Mouse (Mus musculus) forebrain, embryonic 11.5 days (tissue): ENCODE results near the gene Hook2. TPM values are rescaled to one million over a fixed set of nuclear protein-coding genes. Genes with fewer than 3 reads are reported as not detected.
A peak's percentile ranks its signal among the peaks of the same experiment; 100 is the strongest.

Experiments
- ATAC-seq: fragments of 200-750 bp; cut with Nextera tagmentation; replicated peaks from 2 replicates; pipeline ENCODE4 v1.8.0; 2017; ENCODE audit warnings: moderate TSS enrichment; ENCODE audit not compliant: low FRiP score
- DNase-seq: peaks from one replicate; pipeline ENCODE4 v3.0.0-alpha.2; 2017; ENCODE audit warnings: low spot score
- H3K27ac ChIP-seq: fragments of 300-500 bp; sonication (generic); 2 replicates; pipeline ENCODE4 v1.5.1; 2014; ENCODE audit warnings: low read depth, low read length
- H3K27me3 ChIP-seq: fragments of 300-500 bp; sonication (generic); 2 replicates; pipeline ENCODE4 v1.6.1; 2014; ENCODE audit warnings: mild to moderate bottlenecking, low read length, mixed read lengths; ENCODE audit not compliant: control insufficient read depth, insufficient read depth
- H3K36me3 ChIP-seq: fragments of 300-500 bp; sonication (generic); 2 replicates; pipeline ENCODE4 v1.6.1; 2014; ENCODE audit warnings: mild to moderate bottlenecking, low read length, moderate library complexity, mixed read lengths; ENCODE audit not compliant: control insufficient read depth, insufficient read depth
- H3K4me1 ChIP-seq: fragments of 300-500 bp; sonication (generic); replicated peaks from 2 replicates; pipeline ENCODE4 v1.6.1; 2014; ENCODE audit warnings: low read length, mixed read lengths; ENCODE audit not compliant: control insufficient read depth, insufficient read depth
- H3K4me2 ChIP-seq: fragments of 300-500 bp; sonication (generic); 2 replicates; pipeline ENCODE4 v1.6.1; 2014; ENCODE audit warnings: low read depth, mild to moderate bottlenecking, low read length, moderate library complexity, mixed read lengths; ENCODE audit not compliant: severe bottlenecking
- H3K4me3 ChIP-seq: fragments of 300-500 bp; sonication (generic); 2 replicates; pipeline ENCODE4 v1.5.1; 2014; ENCODE audit warnings: low read depth, low read length
- H3K9ac ChIP-seq: fragments of 300-500 bp; sonication (generic); 2 replicates; pipeline ENCODE4 v1.6.1; 2014; ENCODE audit warnings: low read length
- H3K9me3 ChIP-seq: fragments of 300-500 bp; sonication (generic); 2 replicates; pipeline ENCODE4 v1.6.1; 2016; ENCODE audit warnings: low read length, mixed read lengths; ENCODE audit not compliant: control insufficient read depth
- WGBS: fragments of 180-500 bp; shearing (Covaris S2); extraction: QIAGEN DNeasy Blood & Tissue Kit; methylation state at CpG from one replicate; pipeline ENCODE4 v1.1.7; 2014; 5-methylcytosine and 5-hydroxymethylcytosine counted together
- polyA plus RNA-seq: library from polyadenylated mRNA; unstranded; fragments of >200 nt; fragmentation: Nextera tagmentation; extraction: Ambion mirVana; gene quantifications from 2 replicates; pipeline ENCODE4 v1.2.1, GENCODE M21; 2014

Hook2 gene
- 14.8 and 15.5 TPM in 2 replicates for polyA plus RNA-seq

DNA sequence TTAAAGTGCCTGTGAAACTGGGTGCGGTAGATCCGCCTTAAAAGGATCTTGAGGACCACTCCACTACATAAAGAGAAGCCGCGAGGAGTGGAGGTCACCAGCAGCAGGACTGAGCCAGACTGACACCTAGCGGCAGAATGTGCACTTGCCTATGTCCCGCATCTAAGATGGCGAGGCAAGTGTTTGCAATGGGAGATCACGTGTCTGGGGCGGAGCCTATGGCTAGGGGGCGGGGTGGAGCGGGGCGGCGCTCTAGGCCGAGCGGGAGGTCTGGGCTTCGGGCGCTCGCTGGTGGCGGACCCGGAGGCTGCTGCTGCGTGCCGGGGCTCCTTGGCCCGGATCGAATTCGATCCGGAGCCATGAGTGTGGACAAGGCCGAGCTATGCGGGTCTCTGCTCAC is at the start of gene Hook2:
Gene Hook2, plus strand, starts transcription at position 255 of the 400 bp plus-strand sequence.
- peak within 1 kb of the TSS; percentile 91 for H3K4me2 ChIP-seq
- peak within 1 kb of the TSS; percentile 58 for H3K9ac ChIP-seq
- peaks cover 7% of the 10 kb centered on the region; the same call in 1 of the 2 replicates for H3K27me3 ChIP-seq
- H3K27ac ChIP-seq, result peak within 1 kb of the TSS; percentile 2; the same call in 1 of the 2 replicates
- H3K4me1 ChIP-seq, result peaks cover 13% of the 10 kb centered on the region
- WGBS, result 0% methylated on average over 28 of the region's 28 CpGs
- H3K36me3 ChIP-seq, result no peaks in the 10 kb centered on the region
- no peaks in the 10 kb centered on the region for H3K9me3 ChIP-seq
- DNase-seq, result peak; percentile 98
- H3K4me3 ChIP-seq, result peak within 1 kb of the TSS; percentile 45
- peak; percentile 90 for ATAC-seq

DNA sequence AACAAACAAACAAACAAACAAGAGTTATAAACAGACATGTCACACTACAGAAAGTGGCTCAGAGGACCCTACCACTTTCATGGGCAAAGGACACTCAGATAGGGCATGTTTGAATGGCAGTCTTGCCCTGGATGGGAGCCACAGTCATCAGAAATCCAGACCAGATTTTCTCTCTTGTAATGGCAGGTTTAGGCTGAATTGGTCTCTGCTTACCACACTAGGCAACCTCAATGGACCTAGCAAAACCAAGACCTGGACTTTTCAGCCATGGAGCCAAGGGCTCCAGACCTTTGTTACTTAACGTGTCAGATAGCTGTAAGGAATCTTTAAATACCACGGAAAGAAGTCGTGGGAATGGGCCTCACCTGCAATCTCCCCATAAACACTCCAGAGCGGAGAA is 46.7 kb upstream of the Hook2 start:
- peaks cover 18% of the 10 kb centered on the region for H3K4me1 ChIP-seq
- peaks cover 34% of the 10 kb centered on the region for H3K27me3 ChIP-seq

DNA sequence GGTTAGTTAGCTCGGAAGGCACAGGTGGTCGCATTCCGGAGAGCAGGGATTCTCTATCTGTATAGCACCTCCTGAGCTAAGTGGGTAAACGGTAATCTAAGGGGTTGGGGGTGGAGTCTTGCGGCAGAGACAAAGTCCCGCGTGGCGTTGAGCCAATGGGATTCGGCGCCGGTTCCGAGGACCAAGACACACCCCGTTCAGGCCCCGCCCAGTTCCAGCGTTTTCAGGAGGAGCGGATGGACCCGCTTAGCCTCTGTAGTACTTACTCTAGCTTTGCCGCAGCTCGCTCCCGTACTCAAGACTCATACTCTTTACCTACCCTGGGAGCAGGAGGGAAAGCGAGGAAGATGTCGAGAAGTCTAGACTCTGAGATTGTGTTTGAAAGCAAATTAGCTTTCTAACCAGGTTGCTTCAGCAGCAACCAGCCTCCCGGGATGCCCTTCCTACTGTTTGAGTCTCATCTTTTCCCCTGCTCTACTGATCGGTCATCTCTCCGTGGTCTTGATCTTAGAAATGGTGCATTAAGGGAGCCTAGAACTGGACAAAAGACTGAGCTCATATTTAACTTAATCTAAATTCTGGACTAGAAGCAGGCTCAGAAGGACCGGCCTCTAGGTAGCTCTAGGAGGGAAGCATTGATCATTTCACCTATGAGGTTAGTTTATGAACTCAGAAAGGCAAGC is 45.8 kb upstream of the Hook2 start:
- Histone ChIP-seq H3K4me3 (peak overlapping the region; percentile 17; the same call in 1 of the 2 replicates), H3K4me2 (peak overlapping the region; percentile 86), H3K9me3 (no peaks in the 10 kb centered on the region), H3K27me3 (peaks cover 34% of the 10 kb centered on the region), H3K27ac (no peak overlapping the region), H3K9ac (no peak overlapping the region), H3K4me1 (peaks cover 18% of the 10 kb centered on the region), H3K36me3 (no peaks in the 10 kb centered on the region)
- WGBS, result 2% methylated on average over 26 of the region's 26 CpGs
- DNase-seq (peak; percentile 88), ATAC-seq (peak; percentile 77)

More for the DNA sequence above, 46.7 kb upstream of the Hook2 start:
- no peak overlapping the region for H3K4me3 ChIP-seq
- WGBS, result 13% methylated on average over 4 of the region's 4 CpGs
- no peaks in the 10 kb centered on the region for H3K36me3 ChIP-seq
- no peak overlapping the region for H3K27ac ChIP-seq
- no peaks in the 10 kb centered on the region for H3K9me3 ChIP-seq
- no peak for ATAC-seq
- no peak for DNase-seq
- H3K9ac ChIP-seq, result no peak overlapping the region
- no peak overlapping the region for H3K4me2 ChIP-seq

DNA sequence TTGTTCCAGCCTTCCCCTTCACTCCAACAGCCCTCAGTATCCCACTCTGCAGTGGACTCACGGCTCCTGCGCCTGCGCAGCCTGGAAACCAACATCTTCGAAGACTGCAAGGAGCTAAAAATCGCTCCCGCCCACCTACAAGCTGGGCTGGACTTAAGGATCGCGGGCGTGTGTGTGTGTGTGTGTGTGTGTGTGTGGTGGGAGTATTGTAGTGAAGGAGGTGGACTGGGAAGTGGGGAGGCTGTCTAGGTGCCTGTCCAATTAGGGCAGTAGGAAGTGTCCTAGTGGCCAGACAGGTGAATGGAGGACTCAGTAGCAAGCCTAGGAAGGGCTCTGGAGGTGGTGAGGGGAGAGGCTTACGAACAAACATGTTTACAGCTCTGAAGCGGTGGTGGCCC is 45.2 kb upstream of the Hook2 start:
- 3% methylated on average over 11 of the region's 11 CpGs for WGBS
- Histone ChIP-seq H3K9ac (no peak overlapping the region), H3K4me3 (peak overlapping the region; percentile 57; the same call in 1 of the 2 replicates), H3K27me3 (peaks cover 39% of the 10 kb centered on the region), H3K9me3 (no peaks in the 10 kb centered on the region), H3K27ac (no peak overlapping the region), H3K36me3 (no peaks in the 10 kb centered on the region), H3K4me1 (peaks cover 18% of the 10 kb centered on the region), H3K4me2 (peak overlapping the region; percentile 86)
- DNase-seq, result no peak
- ATAC-seq, result peak; percentile 45

DNA sequence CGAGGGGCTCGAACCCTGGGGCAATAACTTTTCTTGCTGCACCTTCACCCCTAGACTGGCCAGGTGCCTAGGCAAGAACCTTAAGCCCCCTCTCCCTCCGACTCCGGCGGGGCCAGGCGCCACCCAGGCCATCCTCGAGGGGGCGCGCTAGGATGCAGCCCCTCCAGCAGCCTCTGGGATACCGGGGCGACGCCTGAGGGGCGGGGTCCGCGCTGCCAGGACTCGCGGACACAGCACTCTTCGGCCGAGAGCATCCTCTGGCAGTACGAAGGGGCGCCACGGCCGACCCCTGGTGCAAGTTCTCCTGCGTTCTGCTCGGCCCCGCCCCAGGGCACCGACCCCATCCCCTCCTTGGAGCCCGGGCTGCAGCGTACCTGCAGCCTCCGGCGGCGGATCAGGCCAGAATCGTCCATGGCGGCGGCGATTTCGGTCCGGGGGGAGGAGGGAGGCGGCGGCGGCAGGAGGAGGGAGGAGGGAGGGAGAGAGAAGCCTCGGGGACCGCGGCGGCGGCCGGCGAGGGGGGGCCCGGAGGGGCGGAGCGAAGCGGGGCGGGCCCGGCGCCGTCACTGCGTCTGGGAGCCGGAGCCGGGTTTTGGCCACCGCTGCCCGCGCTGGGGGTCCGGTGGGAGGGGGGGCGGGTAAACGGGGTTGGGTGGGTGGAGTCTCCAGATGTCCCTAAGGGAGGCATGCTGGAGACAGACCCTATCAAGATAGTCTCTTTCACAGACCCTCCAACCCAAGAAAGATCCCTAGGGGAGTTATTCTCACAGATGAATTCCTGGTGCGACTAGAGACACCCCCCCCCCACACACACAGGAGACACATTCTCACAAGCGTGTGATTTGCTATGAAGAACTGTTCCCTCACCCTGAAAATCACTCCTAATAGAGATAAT is 44.5 kb upstream of the Hook2 start:
- peak overlapping the region; percentile 57 for H3K4me3 ChIP-seq
- no peaks in the 10 kb centered on the region for H3K9me3 ChIP-seq
- ATAC-seq (peak; percentile 63), DNase-seq (peak; percentile 86)
- no peak overlapping the region for H3K27ac ChIP-seq
- peaks cover 39% of the 10 kb centered on the region for H3K27me3 ChIP-seq
- H3K4me1 ChIP-seq, result peaks cover 18% of the 10 kb centered on the region
- H3K4me2 ChIP-seq, result peak overlapping the region; percentile 86
- no peaks in the 10 kb centered on the region for H3K36me3 ChIP-seq
- peak overlapping the region; percentile 57 for H3K9ac ChIP-seq
- under 1% methylated on average over 34 of the region's 67 CpGs for WGBS

DNA sequence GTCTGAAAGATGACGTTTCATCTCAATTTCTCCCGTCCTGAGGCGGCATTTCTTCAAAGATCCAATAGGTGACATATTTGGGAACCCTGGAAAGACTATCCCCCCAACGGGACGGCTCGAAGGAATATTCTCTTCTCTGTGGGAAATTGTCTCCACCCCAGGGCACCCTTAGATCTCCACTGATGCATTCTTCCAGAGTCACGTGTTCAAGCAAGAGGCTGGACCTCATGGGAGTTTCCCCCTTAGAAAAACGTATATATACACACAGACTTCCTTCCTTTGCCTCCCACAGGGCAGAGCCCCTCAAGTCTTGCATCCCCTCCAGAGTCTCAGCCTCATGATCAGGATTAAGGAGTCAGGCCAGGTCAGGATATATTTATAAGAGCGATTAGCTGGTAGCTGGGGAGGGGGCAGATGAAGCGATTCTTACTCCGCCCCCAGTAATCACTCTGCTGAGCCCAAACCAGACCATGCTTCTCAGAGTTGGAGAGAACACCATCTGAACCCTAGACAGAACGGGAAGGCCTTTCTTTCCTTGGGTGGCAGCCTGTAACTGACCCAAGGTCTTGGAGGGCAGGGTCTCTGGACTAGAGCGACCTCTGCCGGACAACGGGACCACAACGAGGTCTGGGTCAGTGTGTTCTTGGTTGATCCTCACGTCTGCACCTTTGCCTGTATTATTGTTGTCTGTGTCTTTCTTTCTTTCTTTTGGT is 43.7 kb upstream of the Hook2 start, which contains the start of gene Rtbdn:
Gene Rtbdn, plus strand, starts transcription at position 464 of the 713 bp plus-strand sequence.
- 7% methylated on average over 17 of the region's 17 CpGs for WGBS
- no peak within 1 kb of the TSS for H3K27ac ChIP-seq
- peak within 1 kb of the TSS; percentile 57 for H3K4me3 ChIP-seq
- H3K27me3 ChIP-seq, result peaks cover 39% of the 10 kb centered on the region
- H3K4me1 ChIP-seq, result peaks cover 18% of the 10 kb centered on the region
- DNase-seq, result peak; percentile 71
- ATAC-seq, result no peak
- H3K36me3 ChIP-seq, result no peaks in the 10 kb centered on the region
- no peaks in the 10 kb centered on the region for H3K9me3 ChIP-seq
- H3K4me2 ChIP-seq, result peak within 1 kb of the TSS; percentile 86
- H3K9ac ChIP-seq, result peak within 1 kb of the TSS; percentile 57

DNA sequence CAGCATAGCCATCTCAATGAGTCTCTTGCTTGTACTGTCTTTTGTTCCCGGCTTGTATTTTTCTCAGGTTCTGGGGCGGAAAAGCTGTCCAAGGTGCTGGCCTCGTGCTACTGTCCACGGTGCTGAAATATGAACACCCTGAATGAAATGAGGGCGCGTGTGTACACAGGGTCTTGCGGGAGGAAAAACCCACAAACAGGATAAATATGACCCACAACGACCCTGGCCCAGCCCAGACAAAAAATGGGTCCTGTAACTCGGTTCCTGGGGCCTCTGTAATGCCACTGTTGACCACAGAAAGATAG is 43.2 kb upstream of the Hook2 start:
- Histone ChIP-seq H3K4me2 (no peak overlapping the region), H3K4me3 (no peak overlapping the region), H3K27ac (no peak overlapping the region), H3K27me3 (peaks cover 39% of the 10 kb centered on the region), H3K9ac (no peak overlapping the region), H3K9me3 (no peaks in the 10 kb centered on the region), H3K4me1 (peaks cover 18% of the 10 kb centered on the region), H3K36me3 (no peaks in the 10 kb centered on the region)
- DNase-seq (no peak), ATAC-seq (no peak)
- WGBS, result 16% methylated on average over 9 of the region's 9 CpGs

DNA sequence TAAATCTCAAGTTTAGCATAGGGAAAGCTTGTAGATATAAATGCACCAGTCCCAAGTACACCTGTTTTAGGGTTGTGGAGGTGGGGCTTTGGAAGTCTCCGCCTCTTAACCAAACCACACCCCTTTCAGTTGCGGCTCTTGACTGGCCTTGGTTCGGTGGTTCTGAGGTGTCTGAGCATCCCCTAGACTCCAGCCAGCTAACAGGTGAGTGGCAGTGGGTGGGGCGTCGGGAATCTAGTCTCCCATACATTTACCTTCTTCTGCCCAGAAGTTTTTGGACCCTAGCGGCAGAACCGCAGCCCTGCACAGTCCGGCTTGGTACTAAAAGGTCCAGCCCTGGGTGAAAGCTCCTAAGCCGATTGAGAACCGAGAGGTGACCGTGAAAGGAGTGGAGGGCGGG is 40.6 kb upstream of the Hook2 start:
- no peak overlapping the region for H3K9ac ChIP-seq
- H3K4me2 ChIP-seq, result no peak overlapping the region
- H3K9me3 ChIP-seq, result no peaks in the 10 kb centered on the region
- H3K36me3 ChIP-seq, result no peaks in the 10 kb centered on the region
- ATAC-seq (no peak), DNase-seq (no peak)
- H3K27ac ChIP-seq, result no peak overlapping the region
- no peak overlapping the region for H3K4me3 ChIP-seq
- peaks cover 35% of the 10 kb centered on the region for H3K27me3 ChIP-seq
- peaks cover 11% of the 10 kb centered on the region for H3K4me1 ChIP-seq
- 19% methylated on average over 12 of the region's 12 CpGs for WGBS
